Mouse (Mus musculus): ENCODE results near the gene Akap6. TPM values are rescaled to one million over a fixed set of nuclear protein-coding genes. Genes with fewer than 3 reads are reported as not detected.

The Akap6 gene
- polyA plus RNA-seq (2016; fragmentation: Nextera tagmentation; extraction: Ambion mirVana) = 0.88 and 0.94 TPM in 2 replicates

- Histone ChIP-seq H3K9me3 (no peaks in the 10 kb centered on the region), H3K36me3 (no peaks in the 10 kb centered on the region), H3K27ac (peak within 1 kb of the TSS; percentile 79), H3K9ac (replicated peaks) (no peak within 1 kb of the TSS), H3K4me3 (replicated peaks) (no peak within 1 kb of the TSS), H3K27me3 (no peaks in the 10 kb centered on the region), H3K4me2 (peak within 1 kb of the TSS; percentile 56), H3K4me1 (replicated peaks) (peaks cover 48% of the 10 kb centered on the region)
- 19% methylated on average over 6 of the region's 6 CpGs for WGBS
- no peak for ATAC-seq (ENCODE audit: insufficient number of reproducible peaks, insufficient read depth, low FRiP score, low TSS enrichment, low read depth)
Observed at GRCm38 (mm10) chr12:52699146-52699545, at the start of gene Akap6. Akap6 (plus strand) TSS chr12:52699383.

- Histone ChIP-seq H3K4me2 (no peak overlapping the region), H3K4me1 (replicated peaks) (no peaks in the 10 kb centered on the region), H3K36me3 (no peaks in the 10 kb centered on the region), H3K9ac (replicated peaks) (no peak overlapping the region), H3K4me3 (replicated peaks) (no peak overlapping the region), H3K9me3 (no peaks in the 10 kb centered on the region), H3K27ac (no peak overlapping the region), H3K27me3 (no peaks in the 10 kb centered on the region)
- ATAC-seq (ENCODE audit: insufficient number of reproducible peaks, insufficient read depth, low FRiP score, low TSS enrichment, low read depth) = no peak
- WGBS = 75% methylated on average over 7 of the region's 7 CpGs
Observed at GRCm38 (mm10) chr12:52662907-52663790, 36.0 kb upstream of the Akap6 start.

- H3K4me1 ChIP-seq (replicated peaks) = no peaks in the 10 kb centered on the region
- H3K4me3 ChIP-seq (replicated peaks) = no peak overlapping the region
- H3K9ac ChIP-seq (replicated peaks) = no peak overlapping the region
- no peak overlapping the region for H3K4me2 ChIP-seq
- H3K36me3 ChIP-seq = no peaks in the 10 kb centered on the region
- 83% methylated on average over 5 of the region's 5 CpGs for WGBS
- no peak for ATAC-seq (ENCODE audit: insufficient number of reproducible peaks, insufficient read depth, low FRiP score, low TSS enrichment, low read depth)
- H3K9me3 ChIP-seq = no peaks in the 10 kb centered on the region
- H3K27ac ChIP-seq = no peak overlapping the region
- no peaks in the 10 kb centered on the region for H3K27me3 ChIP-seq
Observed at GRCm38 (mm10) chr12:52664944-52665343, 34.2 kb upstream of the Akap6 start.

GRCm38 (mm10) chr12:52671436-52671835, 27.7 kb upstream of the Akap6 start:
- Histone ChIP-seq H3K9ac (replicated peaks) (no peak overlapping the region; the same call in 1 of the 2 replicates), H3K4me1 (replicated peaks) (peaks cover 18% of the 10 kb centered on the region), H3K9me3 (no peaks in the 10 kb centered on the region), H3K27ac (peak overlapping the region; percentile 5; the same call in 1 of the 2 replicates), H3K36me3 (no peaks in the 10 kb centered on the region), H3K4me2 (peak overlapping the region; percentile 33; the same call in 1 of the 2 replicates), H3K27me3 (no peaks in the 10 kb centered on the region), H3K4me3 (replicated peaks) (no peak overlapping the region)
- WGBS = 3% methylated on average over 7 of the region's 7 CpGs
- peak; percentile 71; the same call in 1 of the 2 replicates for ATAC-seq (ENCODE audit: insufficient number of reproducible peaks, insufficient read depth, low FRiP score, low TSS enrichment, low read depth)

GRCm38 (mm10) chr12:52671943-52672342, 27.2 kb upstream of the Akap6 start:
- H3K9ac ChIP-seq (replicated peaks) = no peak overlapping the region
- H3K4me2 ChIP-seq = no peak overlapping the region
- peaks cover 18% of the 10 kb centered on the region for H3K4me1 ChIP-seq (replicated peaks)
- no peak overlapping the region for H3K4me3 ChIP-seq (replicated peaks)
- no peaks in the 10 kb centered on the region for H3K27me3 ChIP-seq
- 49% methylated on average over 6 of the region's 6 CpGs for WGBS
- H3K27ac ChIP-seq = 0 out of 2 replicates have a peak overlapping the region, but pooled peaks have one; percentile 5
- ATAC-seq (ENCODE audit: insufficient number of reproducible peaks, insufficient read depth, low FRiP score, low TSS enrichment, low read depth) = no peak
- H3K36me3 ChIP-seq = no peaks in the 10 kb centered on the region
- H3K9me3 ChIP-seq = no peaks in the 10 kb centered on the region

- Histone ChIP-seq H3K4me1 (replicated peaks) (peaks cover 18% of the 10 kb centered on the region), H3K36me3 (no peaks in the 10 kb centered on the region), H3K9me3 (no peaks in the 10 kb centered on the region), H3K27ac (no peak overlapping the region), H3K9ac (replicated peaks) (no peak overlapping the region), H3K4me3 (replicated peaks) (no peak overlapping the region), H3K27me3 (no peaks in the 10 kb centered on the region), H3K4me2 (no peak overlapping the region)
- 74% methylated on average over 6 of the region's 6 CpGs for WGBS
- ATAC-seq (ENCODE audit: insufficient number of reproducible peaks, insufficient read depth, low FRiP score, low TSS enrichment, low read depth) = no peak
Observed at GRCm38 (mm10) chr12:52673361-52673960, 25.7 kb upstream of the Akap6 start.

- no peak for ATAC-seq (ENCODE audit: insufficient number of reproducible peaks, insufficient read depth, low FRiP score, low TSS enrichment, low read depth)
- Histone ChIP-seq H3K27ac (no peak overlapping the region), H3K4me3 (replicated peaks) (no peak overlapping the region), H3K4me2 (no peak overlapping the region), H3K36me3 (no peaks in the 10 kb centered on the region), H3K27me3 (no peaks in the 10 kb centered on the region), H3K9ac (replicated peaks) (no peak overlapping the region), H3K9me3 (no peaks in the 10 kb centered on the region), H3K4me1 (replicated peaks) (peaks cover 18% of the 10 kb centered on the region)
- 33% methylated on average over 4 of the region's 4 CpGs for WGBS
Observed at GRCm38 (mm10) chr12:52675010-52675409, 24.2 kb upstream of the Akap6 start.

GRCm38 (mm10) chr12:52687355-52687754, 11.8 kb upstream of the Akap6 start:
- no peaks in the 10 kb centered on the region for H3K27me3 ChIP-seq
- H3K4me3 ChIP-seq (replicated peaks) = no peak overlapping the region
- no peaks in the 10 kb centered on the region; the same call in 1 of the 2 replicates for H3K4me1 ChIP-seq (replicated peaks)
- H3K36me3 ChIP-seq = no peaks in the 10 kb centered on the region
- H3K9ac ChIP-seq (replicated peaks) = no peak overlapping the region
- 78% methylated on average over 9 of the region's 9 CpGs for WGBS
- ATAC-seq (ENCODE audit: insufficient number of reproducible peaks, insufficient read depth, low FRiP score, low TSS enrichment, low read depth) = no peak
- H3K9me3 ChIP-seq = no peaks in the 10 kb centered on the region
- H3K27ac ChIP-seq = no peak overlapping the region
- no peak overlapping the region for H3K4me2 ChIP-seq

GRCm38 (mm10) chr12:52688712-52689111, 10.5 kb upstream of the Akap6 start:
- H3K9ac ChIP-seq (replicated peaks) = no peak overlapping the region
- 100% methylated on average over 2 of the region's 2 CpGs for WGBS
- H3K4me2 ChIP-seq = no peak overlapping the region
- no peak for ATAC-seq (ENCODE audit: insufficient number of reproducible peaks, insufficient read depth, low FRiP score, low TSS enrichment, low read depth)
- no peaks in the 10 kb centered on the region for H3K9me3 ChIP-seq
- no peak overlapping the region for H3K4me3 ChIP-seq (replicated peaks)
- no peaks in the 10 kb centered on the region; the same call in 1 of the 2 replicates for H3K4me1 ChIP-seq (replicated peaks)
- H3K27me3 ChIP-seq = no peaks in the 10 kb centered on the region
- H3K27ac ChIP-seq = no peak overlapping the region
- no peaks in the 10 kb centered on the region for H3K36me3 ChIP-seq

GRCm38 (mm10) chr12:52691552-52691951, 7.6 kb upstream of the Akap6 start:
- Histone ChIP-seq H3K9me3 (no peaks in the 10 kb centered on the region), H3K9ac (replicated peaks) (no peak overlapping the region), H3K4me1 (replicated peaks) (no peaks in the 10 kb centered on the region; the same call in 1 of the 2 replicates), H3K4me2 (no peak overlapping the region), H3K36me3 (no peaks in the 10 kb centered on the region), H3K27ac (no peak overlapping the region), H3K4me3 (replicated peaks) (no peak overlapping the region), H3K27me3 (no peaks in the 10 kb centered on the region)
- WGBS = 82% methylated on average over 1 of the region's 1 CpGs
- ATAC-seq (ENCODE audit: insufficient number of reproducible peaks, insufficient read depth, low FRiP score, low TSS enrichment, low read depth) = no peak

- Histone ChIP-seq H3K4me3 (replicated peaks) (no peak overlapping the region), H3K4me1 (replicated peaks) (no peaks in the 10 kb centered on the region; the same call in 1 of the 2 replicates), H3K36me3 (no peaks in the 10 kb centered on the region), H3K27me3 (no peaks in the 10 kb centered on the region), H3K9me3 (no peaks in the 10 kb centered on the region), H3K27ac (peak overlapping the region; percentile 1; the same call in 1 of the 2 replicates), H3K4me2 (no peak overlapping the region), H3K9ac (replicated peaks) (no peak overlapping the region)
- 51% methylated on average over 10 of the region's 10 CpGs for WGBS
- no peak for ATAC-seq (ENCODE audit: insufficient number of reproducible peaks, insufficient read depth, low FRiP score, low TSS enrichment, low read depth)
Observed at GRCm38 (mm10) chr12:52692290-52692974, 6.8 kb upstream of the Akap6 start.
